Mouse (Mus musculus): ENCODE results near the gene Prpf4. TPM values are rescaled to one million over a fixed set of nuclear protein-coding genes. Genes with fewer than 3 reads are reported as not detected.

Gene Prpf4
- total and polyA plus RNA-seq, 3 experiments = 18.1 to 33.7 (median 33.5) TPM

- peaks cover 5% of the 10 kb centered on the region for H3K79me2 ChIP-seq (replicated peaks; ENCODE audit: control insufficient read depth, extremely low read depth, insufficient read depth, poor library complexity, severe bottlenecking)
- H3K4me3 ChIP-seq (replicated peaks in 1 of 3; ENCODE audit: low read depth in 2 of 3, low read length in 2 of 3, poor library complexity in 1 of 3) = no peak overlapping the region
- H3K4me1 ChIP-seq (ENCODE audit: control insufficient read depth in 1 of 2, insufficient read depth in 2 of 2) = peaks cover 0 to 11% of the 10 kb centered on the region in 2 experiments; a peak in 2 of 4 replicates
- H3K36me3 ChIP-seq (replicated peaks in 1 of 2; ENCODE audit: control insufficient read depth in 1 of 2, insufficient read depth in 1 of 2, low read length in 1 of 2) = peaks cover 0 to 19% of the 10 kb centered on the region in 2 experiments
- dilution Hi-C loops (cut with MboI; ENCODE audit: extremely low pct_ligation_motif_present, extremely low pct_unique_long_range_greater_than_20kb, low sequenced_read_pairs) = no loop called here
- H3K9me3 ChIP-seq (replicated peaks; ENCODE audit: low read length) = no peaks in the 10 kb centered on the region
- H3K4me2 ChIP-seq (ENCODE audit: insufficient read depth, low read depth, poor library complexity, severe bottlenecking) = no peak overlapping the region
- no peak for DNase-seq (ENCODE audit: extremely low read depth)
- H3K27me3 ChIP-seq (replicated peaks) = no peaks in the 10 kb centered on the region
- TF ChIP-seq PAX5 (IDR thresholded peaks at IDR 0.05; ENCODE audit: low read length) (no peak), ELF1 (IDR thresholded peaks at IDR 0.05; ENCODE audit: low read depth, low read length) (no peak)
- in situ Hi-C loops (cut with MboI; ENCODE audit: low pct_ligation_motif_present, low pct_unique_long_range_greater_than_20kb, low sequenced_read_pairs) = no loop called here
- H3K27ac ChIP-seq (ENCODE audit: insufficient read depth, low read depth) = no peak overlapping the region
- no peak overlapping the region for H3K9ac ChIP-seq (ENCODE audit: insufficient read depth, low read depth)
Measured at GRCm38 (mm10) chr4:62372818-62373520, 35.6 kb upstream of the Prpf4 start.

- Histone ChIP-seq H3K4me1 (ENCODE audit: control insufficient read depth in 1 of 2, insufficient read depth in 2 of 2) (peaks cover 0 to 11% of the 10 kb centered on the region in 2 experiments; a peak in 2 of 4 replicates), H3K9ac (ENCODE audit: insufficient read depth, low read depth) (no peak overlapping the region), H3K79me2 (replicated peaks; ENCODE audit: control insufficient read depth, extremely low read depth, insufficient read depth, poor library complexity, severe bottlenecking) (peaks cover 5% of the 10 kb centered on the region), H3K4me2 (ENCODE audit: insufficient read depth, low read depth, poor library complexity, severe bottlenecking) (no peak overlapping the region), H3K9me3 (replicated peaks; ENCODE audit: low read length) (no peaks in the 10 kb centered on the region), H3K27me3 (replicated peaks) (no peaks in the 10 kb centered on the region), H3K36me3 (replicated peaks in 1 of 2; ENCODE audit: control insufficient read depth in 1 of 2, insufficient read depth in 1 of 2, low read length in 1 of 2) (peaks cover 0 to 21% of the 10 kb centered on the region in 2 experiments), H3K4me3 (replicated peaks in 1 of 3; ENCODE audit: low read depth in 2 of 3, low read length in 2 of 3, poor library complexity in 1 of 3) (no peak overlapping the region), H3K27ac (ENCODE audit: insufficient read depth, low read depth) (no peak overlapping the region)
- in situ Hi-C loops (cut with MboI; ENCODE audit: low pct_ligation_motif_present, low pct_unique_long_range_greater_than_20kb, low sequenced_read_pairs) (no loop called here), dilution Hi-C loops (cut with MboI; ENCODE audit: extremely low pct_ligation_motif_present, extremely low pct_unique_long_range_greater_than_20kb, low sequenced_read_pairs) (no loop called here)
- TF ChIP-seq PAX5 (IDR thresholded peaks at IDR 0.05; ENCODE audit: low read length) = no peak
- TF ChIP-seq MEF2A (IDR thresholded peaks at IDR 0.05; ENCODE audit: borderline replicate concordance, low read depth, low read length) = no peak
- TF ChIP-seq UBTF (IDR thresholded peaks at IDR 0.05; ENCODE audit: low read depth, low read length) = no peak
- TF ChIP-seq NRF1 (IDR thresholded peaks at IDR 0.05; ENCODE audit: low read depth, low read length) = no peak
- TF ChIP-seq MAX (IDR thresholded peaks at IDR 0.05; ENCODE audit: low read length) = no peak
- no peak for TF ChIP-seq ELF1 (IDR thresholded peaks at IDR 0.05; ENCODE audit: low read depth, low read length)
- TF ChIP-seq JUN (IDR thresholded peaks at IDR 0.05; ENCODE audit: insufficient read depth, low read depth, low read length) = no peak
- TF ChIP-seq E2F4 (IDR thresholded peaks at IDR 0.05; ENCODE audit: insufficient replicate concordance, low read depth, low read length) = no peak
- no peak for TF ChIP-seq ZC3H11A (IDR thresholded peaks at IDR 0.05; ENCODE audit: low read depth, low read length)
- no peak for TF ChIP-seq ZKSCAN1 (IDR thresholded peaks at IDR 0.05; ENCODE audit: borderline replicate concordance, low read depth, low read length)
- no peak for TF ChIP-seq GABPA (IDR thresholded peaks at IDR 0.05; ENCODE audit: insufficient replicate concordance, low read depth, low read length)
- no peak for TF ChIP-seq RCOR1 (conservative IDR thresholded peaks at IDR 0.05; ENCODE audit: low read depth, low read length)
- no peak for TF ChIP-seq POLR2A (IDR thresholded peaks at IDR 0.05; ENCODE audit: low read depth, low read length)
- no peak for TF ChIP-seq IRF4 (IDR thresholded peaks at IDR 0.05; ENCODE audit: low read depth, low read length)
- TF ChIP-seq ZMIZ1 (IDR thresholded peaks at IDR 0.05; ENCODE audit: low read depth, low read length) = no peak
- no peak for TF ChIP-seq RAD21 (IDR thresholded peaks at IDR 0.05; ENCODE audit: low read depth, low read length)
- no peak for DNase-seq (ENCODE audit: extremely low read depth)
Measured at GRCm38 (mm10) chr4:62373668-62374067, 34.9 kb upstream of the Prpf4 start.
